Mouse (Mus musculus) testis, adult 2 months (tissue): Measurements from ENCODE around the gene Prdm16. TPM values are rescaled to one million over a fixed set of nuclear protein-coding genes. Genes with fewer than 3 reads are reported as not detected.

Experiments used
- H3K27ac ChIP-seq: fragments of 200-500 bp; 2 replicates; pipeline ENCODE4 v1.5.1; 2012; ENCODE audit warnings: low read depth, low read length; ENCODE audit not compliant: control insufficient read depth, insufficient read depth
- H3K27me3 ChIP-seq: fragments of 200-500 bp; 2 replicates; pipeline ENCODE4 v1.6.1; 2012; ENCODE audit warnings: mild to moderate bottlenecking, low read length, moderate library complexity; ENCODE audit not compliant: control insufficient read depth, insufficient read depth
- H3K36me3 ChIP-seq: fragments of 200-500 bp; 2 replicates; pipeline ENCODE4 v1.6.1; 2012; ENCODE audit warnings: mild to moderate bottlenecking, low read length; ENCODE audit not compliant: control insufficient read depth, insufficient read depth
- H3K4me1 ChIP-seq: fragments of 200-500 bp; 2 replicates; pipeline ENCODE4 v1.6.1; 2012; ENCODE audit warnings: low read length; ENCODE audit not compliant: control insufficient read depth, insufficient read depth
- H3K4me3 ChIP-seq: fragments of 200-500 bp; 2 replicates; pipeline ENCODE4 v1.5.1; 2012; ENCODE audit warnings: low read depth, mild to moderate bottlenecking, low read length, moderate library complexity, mixed read lengths; ENCODE audit not compliant: control insufficient read depth
- CTCF ChIP-seq: fragments of 200-500 bp; IDR thresholded peaks from 2 replicates; pipeline ENCODE4 v1.5.1; 2012; ENCODE audit warnings: low read depth, mild to moderate bottlenecking, inconsistent platforms, low read length, moderate library complexity; ENCODE audit not compliant: control insufficient read depth, insufficient read depth, insufficient replicate concordance
- POLR2A ChIP-seq: fragments of 200-500 bp; IDR thresholded peaks from 2 replicates; pipeline ENCODE4 v1.6.1; 2012; ENCODE audit warnings: low read depth, mild to moderate bottlenecking, inconsistent platforms, low read length, moderate library complexity; ENCODE audit not compliant: control insufficient read depth
- polyA plus RNA-seq: library from polyadenylated mRNA; depleted of rRNA; stranded (reverse); fragments of >200 nt; gene quantifications from 2 replicates; pipeline ENCODE4 v1.2.3, GENCODE M21; 2012

Gene Prdm16
- polyA plus RNA-seq, 1 experiment: 3.0 TPM

- no peak overlapping the region for H3K27ac ChIP-seq
- H3K36me3 ChIP-seq: no peaks in the 10 kb centered on the region
- H3K4me1 ChIP-seq: no peaks in the 10 kb centered on the region
- H3K4me3 ChIP-seq: no peak overlapping the region
- H3K27me3 ChIP-seq: no peaks in the 10 kb centered on the region
- TF ChIP-seq CTCF (no peak), POLR2A (no peak)
These were observed 73.5 kb downstream of the Prdm16 start for GRCm38 (mm10) chr4:154563201-154563600.

DNA sequence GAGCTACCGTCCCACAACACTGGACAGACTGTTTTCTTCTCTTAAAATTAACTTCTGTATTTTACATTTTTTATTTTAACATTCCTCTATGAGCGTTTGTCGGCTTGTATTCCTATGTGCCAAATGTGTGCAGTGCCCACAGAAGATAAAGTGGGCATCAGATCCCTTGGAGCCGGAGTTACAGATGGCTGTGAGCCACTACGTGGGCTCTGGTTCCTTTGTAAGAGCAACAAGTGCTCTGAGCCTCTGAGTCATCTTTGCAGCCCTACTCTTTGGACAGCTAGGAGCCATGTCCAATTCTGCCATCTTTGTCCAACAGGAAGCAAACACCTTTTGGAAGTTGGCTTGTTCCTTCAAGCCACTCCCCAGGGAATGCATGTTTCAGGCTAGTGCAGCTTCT is 78.6 kb downstream of the Prdm16 start:
- Histone ChIP-seq H3K4me1 (no peaks in the 10 kb centered on the region), H3K27me3 (no peaks in the 10 kb centered on the region), H3K27ac (no peak overlapping the region), H3K36me3 (no peaks in the 10 kb centered on the region), H3K4me3 (no peak overlapping the region)
- TF ChIP-seq POLR2A: no peak
- TF ChIP-seq CTCF: no peak

DNA sequence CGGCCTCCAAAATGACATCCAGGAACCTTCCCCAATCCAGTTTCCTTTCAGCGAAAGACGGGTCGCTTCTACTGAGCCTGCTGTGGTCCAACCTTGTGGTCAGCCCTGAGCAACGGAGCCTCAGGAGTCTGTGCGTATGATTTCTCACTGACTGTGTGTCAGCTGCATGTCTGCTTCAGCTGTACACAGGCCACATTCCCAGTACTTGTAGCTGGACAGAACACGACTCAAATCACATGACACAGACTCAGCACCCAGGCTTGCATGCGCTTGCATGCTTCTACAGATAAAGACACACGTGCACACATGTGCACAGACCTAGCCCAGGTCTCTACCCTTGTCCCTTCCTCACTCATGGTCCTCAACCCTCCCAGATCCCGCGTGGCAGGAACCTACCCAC is 79.5 kb downstream of the Prdm16 start:
- Histone ChIP-seq H3K4me1 (no peaks in the 10 kb centered on the region), H3K27me3 (no peaks in the 10 kb centered on the region), H3K4me3 (no peak overlapping the region), H3K36me3 (no peaks in the 10 kb centered on the region), H3K27ac (no peak overlapping the region)
- TF ChIP-seq CTCF (no peak), POLR2A (no peak)

DNA sequence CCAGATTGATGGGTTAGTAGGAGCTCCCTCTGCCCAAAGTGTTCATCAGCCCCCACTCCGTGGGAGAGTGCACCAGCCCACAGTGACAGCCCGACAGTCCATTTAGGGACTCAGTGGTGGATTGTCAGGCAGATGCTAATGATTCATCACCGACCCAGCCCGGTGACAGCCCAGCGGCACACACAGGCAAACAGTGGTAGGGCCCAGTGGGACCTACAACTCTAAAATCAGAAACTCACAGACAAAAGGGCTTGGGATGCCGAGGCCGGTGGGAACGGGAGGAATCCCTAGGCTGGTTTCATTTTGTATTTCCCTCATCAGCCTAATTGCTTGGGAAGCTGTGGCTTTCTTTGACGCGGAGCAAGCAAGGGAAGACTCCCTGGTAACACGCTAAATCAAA is 80.3 kb downstream of the Prdm16 start:
- no peaks in the 10 kb centered on the region for H3K27me3 ChIP-seq
- no peak for TF ChIP-seq POLR2A
- no peaks in the 10 kb centered on the region for H3K36me3 ChIP-seq
- H3K27ac ChIP-seq: no peak overlapping the region
- H3K4me3 ChIP-seq: no peak overlapping the region
- no peaks in the 10 kb centered on the region for H3K4me1 ChIP-seq

DNA sequence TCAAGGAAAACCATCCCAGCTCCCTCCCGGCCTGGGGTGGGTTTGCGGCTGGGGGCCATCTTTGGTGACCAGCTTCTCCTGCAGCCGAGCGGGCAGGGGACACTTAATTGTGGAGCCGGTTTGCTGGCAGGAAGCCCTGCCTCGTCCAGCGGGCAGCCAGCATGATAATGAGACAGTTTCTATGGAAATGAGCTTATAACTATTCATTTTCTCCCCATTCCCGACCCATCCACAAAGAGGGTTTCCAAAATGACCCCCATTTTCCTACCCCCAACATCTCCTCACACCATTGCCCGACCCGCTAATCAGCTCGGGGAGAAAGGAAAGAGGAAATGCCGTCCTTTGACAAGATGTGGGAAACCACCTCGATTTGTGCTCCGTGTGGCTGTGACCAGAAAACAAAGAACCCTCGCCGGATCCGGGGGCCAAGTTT is 86.7 kb downstream of the Prdm16 start:
- Histone ChIP-seq H3K27me3 (no peaks in the 10 kb centered on the region), H3K27ac (no peak overlapping the region), H3K4me3 (no peak overlapping the region), H3K36me3 (no peaks in the 10 kb centered on the region), H3K4me1 (no peaks in the 10 kb centered on the region)
- TF ChIP-seq POLR2A: no peak
- TF ChIP-seq CTCF: no peak

GRCm38 (mm10) chr4:154549497-154549896 is 87.2 kb downstream of the Prdm16 start:
- no peak overlapping the region for H3K27ac ChIP-seq
- H3K4me3 ChIP-seq: no peak overlapping the region
- no peaks in the 10 kb centered on the region for H3K27me3 ChIP-seq
- H3K4me1 ChIP-seq: no peaks in the 10 kb centered on the region
- H3K36me3 ChIP-seq: no peaks in the 10 kb centered on the region
- TF ChIP-seq CTCF: no peak
- no peak for TF ChIP-seq POLR2A

DNA sequence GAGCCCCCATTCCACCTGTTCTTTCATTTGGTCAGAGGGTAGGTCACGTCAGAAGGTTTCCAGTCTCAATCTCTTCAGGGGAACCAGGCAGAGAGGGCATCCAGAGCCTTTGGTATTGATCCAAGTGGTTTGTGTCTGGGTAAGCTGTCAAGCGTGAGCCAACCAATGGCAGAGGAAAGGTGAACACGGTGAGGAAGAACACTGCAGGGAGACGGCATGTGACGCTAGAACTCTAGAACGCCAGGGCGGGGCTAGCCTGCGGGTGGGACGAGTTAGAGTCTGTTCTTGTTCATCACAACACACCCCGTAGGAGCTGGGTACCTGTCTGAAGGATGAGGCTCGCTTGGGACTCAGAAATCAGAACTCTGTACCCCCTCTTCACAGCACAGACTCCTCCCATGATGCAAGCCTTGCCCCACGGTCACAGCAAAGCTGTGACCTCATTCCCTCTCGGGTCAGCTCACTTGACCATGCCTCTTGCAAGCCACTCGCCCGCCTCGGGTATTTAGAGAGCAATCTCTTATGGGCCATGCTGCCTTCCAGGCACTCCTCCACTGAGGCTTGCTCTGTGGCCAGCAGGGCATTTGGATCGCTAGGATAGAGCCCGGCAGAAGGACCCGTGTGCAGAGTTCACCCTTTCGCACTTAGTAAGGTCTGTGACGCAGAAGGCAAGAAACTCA is 89.4 kb downstream of the Prdm16 start:
- Histone ChIP-seq H3K36me3 (no peaks in the 10 kb centered on the region), H3K4me1 (no peaks in the 10 kb centered on the region), H3K4me3 (no peak overlapping the region), H3K27ac (no peak overlapping the region), H3K27me3 (no peaks in the 10 kb centered on the region)
- no peak for TF ChIP-seq POLR2A
- TF ChIP-seq CTCF: no peak

- no peak overlapping the region for H3K27ac ChIP-seq
- H3K4me1 ChIP-seq: no peaks in the 10 kb centered on the region
These were observed 91.4 kb downstream of the Prdm16 start for GRCm38 (mm10) chr4:154545296-154545695.

More at GRCm38 (mm10) chr4:154545296-154545695, 91.4 kb downstream of the Prdm16 start:
- no peak overlapping the region for H3K4me3 ChIP-seq
- H3K27me3 ChIP-seq: no peaks in the 10 kb centered on the region
- H3K36me3 ChIP-seq: no peaks in the 10 kb centered on the region
- TF ChIP-seq POLR2A (no peak), CTCF (no peak)
